Mouse (Mus musculus): ENCODE data around the gene Rab32.
A peak's percentile ranks its signal among the peaks of the same experiment; 100 is the strongest.
"Not testable (repeated sequence)": the region's sequence is repeated elsewhere in the genome, so short reads cannot be mapped to it uniquely, and the experiment has no call there.

Rab32 gene

DNA sequence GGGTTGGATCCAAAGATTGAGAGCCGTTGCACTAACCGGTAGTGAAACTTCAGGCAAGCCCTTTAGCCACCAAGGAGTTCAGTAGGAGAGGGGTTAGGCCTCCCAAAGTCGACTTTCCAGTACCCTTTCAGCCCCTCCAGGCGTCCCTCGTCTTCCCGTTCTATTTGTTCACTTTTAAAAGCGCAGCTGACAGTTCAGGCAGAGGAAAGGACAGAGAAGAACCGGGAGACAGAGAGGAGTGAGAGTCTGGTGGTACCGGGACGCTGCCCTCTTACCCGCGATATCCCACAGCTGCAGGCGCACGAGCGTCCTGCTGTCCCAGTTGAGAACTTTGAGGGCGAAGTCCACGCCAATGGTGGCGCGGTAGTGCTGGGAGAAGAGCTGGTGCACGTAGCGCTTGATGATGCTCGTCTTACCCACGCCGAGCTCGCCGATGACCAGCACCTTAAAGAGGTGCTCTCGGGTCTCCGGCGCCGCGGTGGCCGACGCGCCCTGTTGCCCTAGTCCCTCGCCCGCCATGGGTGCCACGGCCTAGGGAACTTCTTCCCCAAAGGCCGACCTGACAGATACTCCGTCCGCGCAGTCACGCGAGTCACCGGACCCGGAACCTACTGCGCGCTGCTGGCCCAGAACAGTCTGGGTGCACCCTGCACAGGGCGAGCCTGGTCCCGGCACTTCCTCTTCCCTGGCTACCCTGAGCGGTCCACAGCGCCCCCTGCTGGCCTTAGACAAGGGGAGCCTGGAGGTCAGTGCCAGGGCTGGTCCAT, at the start of gene Rab32:
Gene Rab32, minus strand, starts transcription at position 696 of the 767 bp plus-strand sequence.
- DNase-seq (ENCODE audit: low spot score in 2 of 2) = peak; percentile 83 to 88

DNA sequence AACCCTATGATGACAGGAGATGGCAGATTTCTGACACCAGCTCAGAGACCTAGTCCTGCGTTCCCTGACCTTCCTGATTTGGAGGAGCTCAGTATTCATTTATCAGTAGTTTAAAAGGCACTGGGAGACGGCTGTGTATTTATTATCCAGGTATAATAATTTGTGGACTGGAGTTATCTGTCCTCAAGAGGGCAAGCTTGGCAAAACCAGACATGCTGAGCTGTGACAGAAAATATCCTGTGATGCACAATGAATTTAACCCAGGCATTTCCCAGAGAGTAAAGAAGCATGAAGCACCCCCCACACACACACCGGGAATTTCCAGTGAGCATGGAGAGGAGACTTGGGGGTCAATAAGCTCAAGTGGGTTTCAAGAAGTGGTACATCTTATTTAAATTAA, 42.7 kb upstream of the Rab32 start:
- no peak for DNase-seq (ENCODE audit: low spot score in 2 of 2)

DNA sequence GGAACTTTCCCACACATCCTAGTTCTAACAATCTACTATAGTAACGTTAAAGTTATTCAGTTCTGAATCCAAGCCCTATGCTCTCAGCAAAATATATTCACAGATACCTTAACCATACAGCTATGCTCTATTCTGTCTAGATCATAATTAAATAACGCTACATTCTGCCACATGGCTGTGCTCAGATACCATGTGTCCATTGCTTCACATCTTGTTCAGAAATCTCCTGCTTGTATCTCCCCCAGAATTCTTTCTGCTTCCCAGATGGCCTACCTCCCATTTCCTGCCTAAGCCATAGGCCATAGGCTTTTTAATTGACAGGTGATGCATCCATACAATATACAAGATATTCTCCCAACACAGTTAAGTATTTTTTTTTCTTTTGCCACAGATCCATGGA, 39.4 kb upstream of the Rab32 start:
- DNase-seq (ENCODE audit: low spot score in 2 of 2) = not testable (repeated sequence)

DNA sequence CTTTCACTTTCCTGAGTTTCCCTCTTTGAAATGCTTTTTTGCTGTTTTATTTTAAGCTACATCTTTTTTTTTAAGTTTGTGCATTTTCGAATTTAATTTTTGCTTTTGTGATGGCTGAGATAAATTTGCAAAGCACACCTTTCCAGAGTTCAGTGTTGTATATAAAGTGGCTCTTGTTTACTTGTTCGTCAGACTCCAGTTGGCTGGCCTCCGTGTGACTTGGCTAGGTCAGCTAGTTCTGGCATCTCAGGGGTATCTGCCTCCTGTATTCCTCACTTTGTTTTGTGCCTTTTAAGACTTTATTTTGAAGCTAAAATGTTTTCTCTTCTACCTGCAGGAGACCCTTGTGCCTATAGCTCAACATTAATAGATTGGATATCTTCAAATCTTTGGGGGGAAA, 22.7 kb upstream of the Rab32 start:
- no peak for DNase-seq (ENCODE audit: low spot score in 2 of 2)

DNA sequence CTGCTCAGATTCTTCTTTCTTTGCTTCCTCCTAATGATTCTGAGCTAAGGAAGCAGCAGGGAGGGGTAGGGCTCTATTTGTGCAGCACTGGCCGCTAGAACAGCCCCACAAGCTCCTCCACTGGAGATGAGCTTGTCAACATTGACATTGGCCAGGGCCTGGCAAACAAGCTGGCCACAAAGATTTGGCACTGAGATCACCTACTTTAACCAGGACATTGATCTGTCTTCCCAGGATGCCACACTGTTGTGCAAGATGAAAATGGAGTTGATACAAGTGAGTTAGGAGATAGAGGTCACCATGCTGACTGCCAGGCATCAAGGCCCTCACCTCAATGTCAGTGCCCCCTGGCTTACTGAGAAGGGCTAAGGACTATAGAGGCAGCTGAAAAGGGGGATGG, 21.8 kb upstream of the Rab32 start:
- DNase-seq (ENCODE audit: low spot score in 2 of 2) = no peak

DNA sequence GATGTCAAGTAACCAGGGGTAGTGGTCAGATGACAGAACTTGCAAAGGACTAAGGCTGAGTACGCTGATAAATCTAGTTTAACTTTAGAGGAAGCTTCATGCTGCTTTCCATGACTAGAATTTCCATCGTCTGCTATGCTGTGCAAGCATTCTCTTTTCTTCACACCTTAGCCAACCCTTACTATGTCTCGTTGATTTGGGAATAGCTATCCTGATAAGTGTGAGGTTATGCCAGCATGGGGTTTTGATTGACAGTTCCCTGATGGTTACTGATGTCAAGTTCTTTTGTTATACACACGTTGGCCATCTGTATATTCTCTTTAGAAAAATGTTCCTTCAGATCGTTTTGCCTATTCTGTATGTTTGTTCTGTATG, 259 bp upstream of the Rab32 start:
- no peak for DNase-seq (ENCODE audit: low spot score in 2 of 2)

DNA sequence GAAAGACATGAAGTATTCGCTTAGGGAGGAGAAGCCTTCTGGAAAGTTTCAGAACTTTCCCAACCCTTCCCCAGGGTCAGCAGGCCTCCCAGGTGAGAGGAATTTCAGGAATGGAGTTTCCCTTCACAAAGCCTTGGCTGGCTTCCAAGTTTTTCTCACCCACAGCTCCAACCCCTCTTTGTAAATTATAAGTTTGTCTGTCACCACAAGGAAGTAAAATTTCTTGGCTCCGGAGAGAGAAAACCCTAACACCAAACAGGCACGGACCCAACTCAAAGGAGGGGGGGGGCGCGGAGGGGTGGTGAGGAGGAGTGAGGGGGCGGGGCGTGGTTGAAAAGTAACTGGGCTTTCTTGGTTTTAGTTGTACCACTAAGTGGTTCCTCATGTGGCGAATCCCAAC, 980 bp downstream of the Rab32 start:
- DNase-seq (ENCODE audit: low spot score in 2 of 2) = no peak

DNA sequence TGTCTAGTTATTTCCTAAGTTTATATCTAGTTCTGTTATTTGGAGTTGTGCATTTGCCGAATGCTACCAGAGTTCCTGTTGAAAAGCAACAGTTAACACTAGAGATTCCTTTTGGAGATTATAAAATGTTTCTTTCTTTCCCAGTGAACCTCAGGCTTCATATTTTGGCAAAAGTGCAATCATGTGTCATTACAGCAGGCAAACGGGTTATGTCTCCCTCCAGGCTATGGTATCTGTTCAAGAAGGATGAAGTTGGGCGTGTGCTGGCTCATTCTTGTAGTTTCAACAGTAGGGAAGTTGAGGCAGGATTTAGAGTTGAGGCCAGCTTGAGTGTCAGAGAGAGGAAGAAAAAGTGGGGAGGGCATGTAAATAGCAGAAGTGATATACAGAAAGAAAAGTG, 2.4 kb downstream of the Rab32 start:
- no peak for DNase-seq (ENCODE audit: low spot score in 2 of 2)

DNA sequence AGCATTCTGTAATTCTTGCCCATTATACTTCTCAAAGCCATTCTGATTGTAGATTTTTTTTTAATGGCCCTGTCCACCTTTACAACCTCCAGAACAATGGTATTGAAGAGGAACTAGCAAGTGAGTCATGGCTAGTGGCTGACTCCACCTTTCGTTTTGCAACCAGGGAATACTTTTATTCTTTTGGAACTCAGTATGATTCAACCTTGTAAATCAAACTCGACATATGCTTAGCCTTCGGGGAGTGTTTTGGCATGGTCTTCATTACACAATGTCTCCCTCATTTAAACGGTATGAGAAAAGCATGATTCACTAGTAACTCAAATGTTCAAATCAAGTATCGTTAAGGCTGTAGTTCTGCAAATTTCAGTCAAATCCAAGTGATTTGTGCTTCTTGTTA, 2.8 kb downstream of the Rab32 start:
- DNase-seq (ENCODE audit: low spot score in 2 of 2) = no peak

DNA sequence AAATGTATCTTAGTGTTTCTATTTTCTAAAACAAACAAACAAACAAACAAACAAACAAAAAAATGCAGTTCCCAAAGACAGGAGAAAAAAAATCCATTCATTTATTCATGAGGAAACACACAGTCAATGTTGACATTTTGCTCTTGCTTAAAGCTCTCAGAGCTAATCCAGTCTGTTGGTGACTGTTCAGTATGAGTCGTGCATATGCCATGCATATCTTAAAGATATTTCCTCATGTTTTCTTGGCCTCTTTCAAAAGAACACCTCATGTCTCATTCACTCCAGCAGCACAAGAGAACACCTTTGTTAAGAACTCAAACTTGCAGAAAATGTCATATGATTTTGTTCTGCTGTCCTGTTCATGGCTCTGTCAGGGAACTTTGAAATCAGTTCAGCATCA, 7.9 kb downstream of the Rab32 start:
- no peak for DNase-seq (ENCODE audit: low spot score in 2 of 2)

DNA sequence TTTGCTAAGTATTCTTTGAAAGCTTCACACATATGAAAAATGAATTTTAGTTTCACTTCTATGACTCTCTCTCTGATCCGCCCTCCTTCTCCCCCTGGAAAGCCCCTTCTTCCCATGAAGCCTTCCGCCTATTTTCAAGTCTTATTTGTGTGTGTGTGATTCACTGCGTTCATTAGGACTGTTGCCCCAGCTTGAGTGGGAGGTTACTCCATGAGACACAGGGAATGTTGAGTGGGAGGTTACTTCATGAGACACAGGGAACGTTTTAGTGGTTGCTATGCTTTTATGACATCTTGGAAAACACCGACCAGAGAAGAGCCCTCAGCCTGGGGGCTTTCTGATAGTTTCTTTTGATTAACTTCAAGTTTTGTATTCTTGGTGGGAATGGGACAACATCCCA, 11.4 kb downstream of the Rab32 start:
- no peak for DNase-seq (ENCODE audit: low spot score in 2 of 2)

DNA sequence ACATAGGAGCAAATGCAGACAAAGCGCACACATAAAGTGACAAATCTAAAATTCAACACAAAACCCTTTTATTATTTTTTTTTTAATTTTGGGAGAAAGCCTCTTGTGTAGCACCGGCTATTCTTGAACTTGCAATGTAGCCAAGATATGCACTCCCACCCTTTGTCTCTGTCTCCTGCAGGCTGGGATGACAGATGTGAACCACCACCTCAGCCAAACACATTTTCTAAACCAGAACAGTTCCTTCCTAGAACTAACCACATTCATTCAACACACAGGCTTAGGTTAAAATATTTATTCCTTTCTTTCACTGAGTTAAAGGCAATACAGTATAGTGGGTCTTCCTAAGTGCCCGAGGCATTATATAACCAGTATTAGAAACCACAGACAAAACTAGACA, 13.1 kb downstream of the Rab32 start:
- no peak for DNase-seq (ENCODE audit: low spot score in 2 of 2)

Data from right cerebral cortex, postnatal 10 days (tissue).